Mouse (Mus musculus): Measurements from ENCODE around the gene Apol8. TPM values are rescaled to one million over a fixed set of nuclear protein-coding genes. Genes with fewer than 3 reads are reported as not detected.

Apol8 gene
- total and polyA plus RNA-seq, 2 experiments from 2014 or later = 0.50 to 0.84 TPM

GRCm38 (mm10) chr15:77800511-77800910 lies 43.7 kb upstream of the Apol8 start:
- Histone ChIP-seq H3K27ac (peak overlapping the region; percentile 70; the same call in 1 of the 2 replicates), H3K9me3 (ENCODE audit: low read length) (no peaks in the 10 kb centered on the region), H3K4me2 (ENCODE audit: low read depth, low read length) (no peak overlapping the region), H3K4me1 (ENCODE audit: insufficient read depth, low read length) (peaks cover 14% of the 10 kb centered on the region), H3K27me3 (ENCODE audit: insufficient read depth, low read length) (no peaks in the 10 kb centered on the region), H3K36me3 (ENCODE audit: insufficient read depth, low read length) (peaks cover 3% of the 10 kb centered on the region; the same call in 1 of the 2 replicates), H3K9ac (replicated peaks; ENCODE audit: low read length) (0 out of 2 replicates have a peak overlapping the region, but pooled peaks have one; percentile 3), H3K4me3 (ENCODE audit: low read length) (no peak overlapping the region)
- DNase-seq (ENCODE audit: low spot score) = no peak
- no peak for TF ChIP-seq CTCF (IDR thresholded peaks at IDR 0.05; ENCODE audit: low read depth)
- no peak for ATAC-seq

GRCm38 (mm10) chr15:77799491-77800474 lies 43.0 kb upstream of the Apol8 start:
- Histone ChIP-seq H3K4me1 (ENCODE audit: insufficient read depth, low read length) (peaks cover 14% of the 10 kb centered on the region), H3K9me3 (ENCODE audit: low read length) (no peaks in the 10 kb centered on the region), H3K27me3 (ENCODE audit: insufficient read depth, low read length) (no peaks in the 10 kb centered on the region), H3K36me3 (ENCODE audit: insufficient read depth, low read length) (peaks cover 3% of the 10 kb centered on the region; the same call in 1 of the 2 replicates), H3K27ac (peak overlapping the region; percentile 70; the same call in 1 of the 2 replicates), H3K4me3 (ENCODE audit: low read length) (no peak overlapping the region), H3K9ac (replicated peaks; ENCODE audit: low read length) (no peak overlapping the region), H3K4me2 (ENCODE audit: low read depth, low read length) (no peak overlapping the region)
- TF ChIP-seq CTCF (IDR thresholded peaks at IDR 0.05; ENCODE audit: low read depth) = no peak
- ATAC-seq (no peak), DNase-seq (ENCODE audit: low spot score) (no peak)
- WGBS = 90% methylated on average over 8 of the region's 8 CpGs

- no peak for TF ChIP-seq CTCF (IDR thresholded peaks at IDR 0.05; ENCODE audit: low read depth)
- no peak overlapping the region for H3K4me3 ChIP-seq (ENCODE audit: low read length)
- no peak overlapping the region; the same call in 1 of the 2 replicates for H3K9ac ChIP-seq (replicated peaks; ENCODE audit: low read length)
- WGBS = 22% methylated on average over 14 of the region's 14 CpGs
- peak; percentile 19 for DNase-seq (ENCODE audit: low spot score)
- H3K4me2 ChIP-seq (ENCODE audit: low read depth, low read length) = no peak overlapping the region
- no peaks in the 10 kb centered on the region for H3K9me3 ChIP-seq (ENCODE audit: low read length)
- H3K36me3 ChIP-seq (ENCODE audit: insufficient read depth, low read length) = peaks cover 3% of the 10 kb centered on the region; the same call in 1 of the 2 replicates
- H3K27ac ChIP-seq = peak overlapping the region; percentile 70
- peaks cover 14% of the 10 kb centered on the region for H3K4me1 ChIP-seq (ENCODE audit: insufficient read depth, low read length)
- peak; percentile 50 for ATAC-seq
- H3K27me3 ChIP-seq (ENCODE audit: insufficient read depth, low read length) = no peaks in the 10 kb centered on the region
Measured at GRCm38 (mm10) chr15:77798664-77799490, 42.1 kb upstream of the Apol8 start.

GRCm38 (mm10) chr15:77797609-77798411 lies 41.0 kb upstream of the Apol8 start:
- no peak; the same call in 1 of the 2 replicates for ATAC-seq
- Histone ChIP-seq H3K27ac (peak overlapping the region; percentile 70), H3K36me3 (ENCODE audit: insufficient read depth, low read length) (peaks cover 3% of the 10 kb centered on the region; the same call in 1 of the 2 replicates), H3K27me3 (ENCODE audit: insufficient read depth, low read length) (no peaks in the 10 kb centered on the region), H3K4me1 (ENCODE audit: insufficient read depth, low read length) (peaks cover 14% of the 10 kb centered on the region), H3K9ac (replicated peaks; ENCODE audit: low read length) (no peak overlapping the region; the same call in 1 of the 2 replicates), H3K9me3 (ENCODE audit: low read length) (no peaks in the 10 kb centered on the region), H3K4me2 (ENCODE audit: low read depth, low read length) (no peak overlapping the region), H3K4me3 (ENCODE audit: low read length) (no peak overlapping the region)
- no peak for DNase-seq (ENCODE audit: low spot score)
- WGBS = 75% methylated on average over 14 of the region's 14 CpGs
- TF ChIP-seq CTCF (IDR thresholded peaks at IDR 0.05; ENCODE audit: low read depth) = no peak

- TF ChIP-seq CTCF (IDR thresholded peaks at IDR 0.05; ENCODE audit: low read depth) = no peak
- H3K4me2 ChIP-seq (ENCODE audit: low read depth, low read length) = no peak overlapping the region
- no peak for ATAC-seq
- DNase-seq (ENCODE audit: low spot score) = no peak
- peaks cover 8% of the 10 kb centered on the region; the same call in 1 of the 2 replicates for H3K36me3 ChIP-seq (ENCODE audit: insufficient read depth, low read length)
- no peaks in the 10 kb centered on the region for H3K9me3 ChIP-seq (ENCODE audit: low read length)
- 94% methylated on average over 26 of the region's 26 CpGs for WGBS
- peaks cover 14% of the 10 kb centered on the region for H3K4me1 ChIP-seq (ENCODE audit: insufficient read depth, low read length)
- no peak overlapping the region for H3K27ac ChIP-seq
- no peaks in the 10 kb centered on the region for H3K27me3 ChIP-seq (ENCODE audit: insufficient read depth, low read length)
- H3K9ac ChIP-seq (replicated peaks; ENCODE audit: low read length) = no peak overlapping the region
- no peak overlapping the region for H3K4me3 ChIP-seq (ENCODE audit: low read length)
Measured at GRCm38 (mm10) chr15:77796409-77797035, 39.7 kb upstream of the Apol8 start.

All from hindbrain, postnatal 0 days (tissue).